Mouse (Mus musculus): ENCODE measurements at regions not wholly inside any gene's neighbourhood (a gene's known extent, or its start where the extent isn't known, plus 50 kb on each side); places are given as distances from the start of the nearest gene placed in this dataset.

- DNase-seq, result no peak
- intact Hi-C loops (cut with DNase I), result no loop called here
These were observed 73.4 kb upstream of the Nabp1 start for GRCm38 (mm10) chr1:51551624-51552023.

DNA sequence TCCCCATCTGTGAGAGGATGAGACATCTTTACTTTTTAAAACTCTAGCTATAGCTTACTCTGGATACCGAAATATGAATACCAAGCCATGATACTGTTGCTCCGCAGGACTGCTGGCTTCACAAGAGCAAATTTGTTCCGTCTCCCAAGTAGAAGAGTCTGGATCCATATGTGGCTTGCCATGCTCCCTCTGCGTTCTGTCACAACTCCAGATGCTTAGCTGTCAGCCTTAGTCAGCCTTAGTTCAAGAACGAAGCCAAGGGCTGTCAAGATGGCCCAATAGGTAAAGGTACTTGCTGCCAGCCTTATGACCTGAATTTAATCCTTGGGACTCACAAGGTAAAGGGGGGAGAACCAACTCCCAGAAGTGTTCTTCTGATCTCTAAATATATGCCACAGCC, 64.6 kb upstream of the Nabp1 start:
- DNase-seq, result no peak
- intact Hi-C loops (cut with DNase I), result no loop called here

DNA sequence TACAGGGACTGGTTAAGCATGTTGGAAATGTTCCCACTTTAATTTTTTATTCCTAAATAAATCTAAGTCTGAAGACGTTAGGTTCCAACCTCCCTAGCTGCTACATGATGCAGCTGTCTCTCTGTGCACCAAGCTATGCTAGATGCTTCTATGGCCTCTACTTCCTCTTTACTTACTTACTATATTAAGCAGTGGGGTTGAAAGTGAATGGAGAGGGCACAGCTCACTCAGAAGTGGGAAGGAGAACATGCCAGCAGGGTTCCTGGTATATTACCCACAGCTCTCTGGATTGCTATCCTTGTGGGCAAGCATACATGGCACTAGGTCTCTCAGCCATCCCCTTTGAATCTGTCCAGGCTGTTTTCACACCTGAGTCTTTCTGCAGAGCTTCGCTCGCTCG, 61.4 kb upstream of the Nabp1 start:
- no peak for DNase-seq
- intact Hi-C loops (cut with DNase I), result no loop called here

- intact Hi-C loops (cut with DNase I), result no loop called here
- DNase-seq, result no peak
These were observed 60.6 kb upstream of the Nabp1 start for GRCm38 (mm10) chr1:51538836-51539235.

DNA sequence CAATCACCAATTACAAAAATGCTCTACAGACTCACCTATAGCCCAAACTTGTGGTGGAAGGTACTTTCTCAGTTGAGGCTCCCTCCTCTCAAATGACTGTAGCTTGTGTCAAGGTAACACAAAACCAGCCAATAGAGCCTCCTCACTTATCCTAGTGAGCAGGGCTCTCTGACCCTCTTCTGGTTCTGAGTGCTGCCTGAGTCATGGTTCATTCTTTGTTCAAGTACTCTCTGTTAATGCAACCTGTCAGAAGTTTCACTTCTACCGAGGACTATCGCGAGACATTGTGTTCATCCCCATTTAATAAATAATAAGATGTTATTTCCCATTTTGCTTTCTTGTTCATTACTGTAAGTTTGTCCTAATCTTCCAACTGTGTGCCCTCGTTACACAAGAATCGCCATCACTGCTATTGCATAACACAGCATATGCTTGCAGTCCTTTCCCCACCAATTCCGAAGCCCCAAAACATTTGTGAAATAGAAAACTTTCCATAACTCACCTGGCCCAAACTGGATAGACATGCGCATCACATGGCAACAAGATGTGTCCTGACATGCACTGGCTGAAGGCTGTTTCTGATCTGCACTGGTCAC, 59.6 kb upstream of the Nabp1 start:
- no peak for DNase-seq
- intact Hi-C loops (cut with DNase I), result no loop called here

DNA sequence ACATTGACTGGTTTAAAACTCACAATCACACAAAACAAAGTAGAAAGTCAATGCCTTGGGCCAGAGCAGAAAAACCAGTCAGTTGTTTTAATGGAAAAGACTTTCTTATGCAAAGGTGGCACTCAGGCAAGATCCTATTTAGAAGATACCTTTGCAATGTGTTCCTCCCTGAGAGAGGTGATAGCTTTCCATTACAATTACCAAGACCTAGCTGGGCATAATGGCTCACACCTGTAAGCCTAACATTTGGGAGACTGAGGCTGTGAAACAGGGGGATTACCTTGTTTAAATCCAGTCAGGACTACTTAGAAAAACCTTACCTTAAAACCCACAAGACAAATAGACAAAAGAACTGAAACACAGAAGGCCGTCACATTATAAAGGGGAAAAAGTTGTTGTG, 57.9 kb upstream of the Nabp1 start:
- intact Hi-C loops (cut with DNase I), result no loop called here

GRCm38 (mm10) chr1:51535414-51535813, 57.2 kb upstream of the Nabp1 start:
- intact Hi-C loops (cut with DNase I), result no loop called here
- no peak for DNase-seq

More for the DNA sequence above, 57.9 kb upstream of the Nabp1 start:
- DNase-seq, result no peak

- no peak for DNase-seq
- intact Hi-C loops (cut with DNase I), result no loop called here
These were observed 53.1 kb upstream of the Nabp1 start for GRCm38 (mm10) chr1:51531360-51531759.

DNA sequence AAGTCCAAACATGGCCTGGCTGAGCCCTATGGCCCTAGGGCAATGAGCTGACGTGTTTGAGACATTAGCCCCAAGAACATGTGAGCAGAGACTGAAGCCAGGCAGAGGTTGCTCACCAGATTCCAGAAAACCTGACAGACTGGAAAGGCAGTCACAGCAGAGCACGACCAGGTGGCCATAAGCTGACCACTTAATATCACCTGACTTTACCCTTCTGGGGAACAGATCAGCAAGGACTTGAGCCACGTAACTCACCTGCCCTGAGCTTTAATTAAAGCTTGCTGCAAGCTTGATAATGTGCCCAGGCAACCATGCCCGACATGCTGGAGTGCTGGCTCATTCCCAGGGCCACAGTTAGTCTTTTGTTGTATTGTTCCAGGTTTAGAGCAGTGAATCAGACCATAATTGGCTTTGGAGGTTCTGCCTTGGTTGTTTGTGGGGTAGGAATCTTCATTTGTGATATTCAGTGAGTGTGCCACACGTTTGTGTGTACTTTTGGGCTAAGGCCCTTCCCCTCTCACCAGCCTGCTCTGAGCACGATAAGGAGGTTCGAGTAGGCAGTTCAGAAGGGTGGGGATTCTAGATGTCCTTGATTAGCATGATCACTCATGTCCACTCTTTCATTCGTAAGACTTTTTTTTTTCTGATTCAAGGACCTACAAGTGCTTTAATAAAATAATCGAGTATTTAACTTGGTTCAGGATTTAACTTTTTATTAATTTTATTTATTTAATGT, 52.1 kb upstream of the Nabp1 start:
- DNase-seq, result no peak
- intact Hi-C loops (cut with DNase I), result no loop called here

- DNase-seq, result no peak
- intact Hi-C loops (cut with DNase I), result no loop called here
These were observed 51.4 kb upstream of the Nabp1 start for GRCm38 (mm10) chr1:51529653-51530052.

DNA sequence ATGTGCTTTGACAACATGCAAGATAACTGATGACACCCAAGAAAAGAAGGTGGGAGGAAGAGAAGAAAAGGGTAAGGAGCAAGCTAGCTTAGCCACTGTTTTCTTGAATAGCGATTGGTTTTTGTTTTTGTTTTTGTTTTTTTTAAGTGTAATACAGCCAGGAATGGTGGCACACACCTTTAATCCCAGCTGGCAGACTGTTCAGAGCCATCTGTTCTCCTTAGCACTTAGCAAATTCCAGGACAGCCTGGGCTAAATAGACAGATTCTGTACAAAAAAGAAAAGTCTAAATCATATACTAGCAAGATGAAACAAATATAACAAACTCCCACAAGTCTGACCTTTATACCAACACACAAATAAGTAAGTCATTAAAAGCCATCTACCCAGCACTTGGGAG, 50.4 kb upstream of the Nabp1 start:
- intact Hi-C loops (cut with DNase I), result no loop called here

More for the DNA sequence above, 50.4 kb upstream of the Nabp1 start:
- DNase-seq, result no peak

Data from gastrocnemius, postnatal 36 days (tissue).